Mouse (Mus musculus) gastrocnemius, postnatal 36 days (tissue): ENCODE data around the gene Lrrc29. TPM values are rescaled to one million over a fixed set of nuclear protein-coding genes. Genes with fewer than 3 reads are reported as not detected.
A peak's percentile ranks its signal among the peaks of the same experiment; 100 is the strongest.

Experiments used
- DNase-seq, 2 experiments: peaks; one replicate each; pipeline ENCODE4 v3.0.0; 2022
- intact Hi-C: fragments of 180-260 bp; cut with DNase I; formaldehyde crosslinking; loops from one replicate; pipeline ENCODE4 v1.15.1; 2025
- total RNA-seq, 2 experiments: library from RNA; stranded (reverse); gene quantifications; 2 replicates each; pipeline ENCODE4 v1.2.3; 2021

Gene Lrrc29
- total RNA-seq, 2 experiments from 2014 or later, result 0.99 to 1.1 TPM

- intact Hi-C loops, result no loop called here
- DNase-seq, result no peak
Measured at GRCm38 (mm10) chr8:105345061-105345975, 19.2 kb upstream of the Lrrc29 start.

- intact Hi-C loops, result no loop called here
- DNase-seq, result no peak
Measured at GRCm38 (mm10) chr8:105343791-105344574, 17.9 kb upstream of the Lrrc29 start.

GRCm38 (mm10) chr8:105342768-105343167 lies 16.7 kb upstream of the Lrrc29 start:
- intact Hi-C loops, result no loop called here

GRCm38 (mm10) chr8:105341399-105341798 lies 15.3 kb upstream of the Lrrc29 start:
- intact Hi-C loops, result no loop called here
- no peak for DNase-seq

More at GRCm38 (mm10) chr8:105342768-105343167, 16.7 kb upstream of the Lrrc29 start:
- DNase-seq, result no peak

GRCm38 (mm10) chr8:105339886-105340635 lies 14.0 kb upstream of the Lrrc29 start:
- intact Hi-C loops, result no loop called here
- DNase-seq, result peak in 1 of 2 experiments; percentile 47

- intact Hi-C loops, result no loop called here
- no peak for DNase-seq
Measured at GRCm38 (mm10) chr8:105338992-105339391, 12.9 kb upstream of the Lrrc29 start.

- intact Hi-C loops, result no loop called here
- no peak for DNase-seq
Measured at GRCm38 (mm10) chr8:105336373-105337130, 10.5 kb upstream of the Lrrc29 start.

- intact Hi-C loops, result no loop called here
- DNase-seq, result no peak
Measured at GRCm38 (mm10) chr8:105332523-105332922, 6.4 kb upstream of the Lrrc29 start.

- intact Hi-C loops, result no loop called here
- DNase-seq, result no peak
Measured at GRCm38 (mm10) chr8:105331931-105332330, 5.9 kb upstream of the Lrrc29 start.

GRCm38 (mm10) chr8:105331469-105331868 lies 5.4 kb upstream of the Lrrc29 start:
- intact Hi-C loops, result no loop called here
- DNase-seq, result no peak

- intact Hi-C loops, result no loop called here
- DNase-seq, result no peak
Measured at GRCm38 (mm10) chr8:105330325-105330724, 4.2 kb upstream of the Lrrc29 start.

GRCm38 (mm10) chr8:105326968-105327367 lies 890 bp upstream of the Lrrc29 start:
- intact Hi-C loops, result no loop called here
- DNase-seq, result no peak

GRCm38 (mm10) chr8:105325641-105326093 lies 411 bp downstream of the Lrrc29 start:
- intact Hi-C loops, result no loop called here
- DNase-seq, result no peak

GRCm38 (mm10) chr8:105323183-105323582 lies 2.9 kb downstream of the Lrrc29 start:
- DNase-seq, result no peak
- intact Hi-C loops, result no loop called here

GRCm38 (mm10) chr8:105318662-105319190 lies 7.4 kb downstream of the Lrrc29 start:
- intact Hi-C loops, result no loop called here
- no peak for DNase-seq

- no peak for DNase-seq
- intact Hi-C loops, result no loop called here
Measured at GRCm38 (mm10) chr8:105317941-105318340, 8.1 kb downstream of the Lrrc29 start.

GRCm38 (mm10) chr8:105315073-105315769 lies 10.9 kb downstream of the Lrrc29 start:
- intact Hi-C loops, result no loop called here
- no peak for DNase-seq

- no peak for DNase-seq
- intact Hi-C loops, result no loop called here
Measured at GRCm38 (mm10) chr8:105313622-105314402, 12.3 kb downstream of the Lrrc29 start.
